Mouse (Mus musculus) CD8-positive naive resting alpha-beta T cell, adult 2 months (primary cell): ENCODE data around the gene Dpp8.
A peak's percentile ranks its signal among the peaks of the same experiment; 100 is the strongest.
"Not testable (repeated sequence)": the region's sequence is repeated elsewhere in the genome, so short reads cannot be mapped to it uniquely, and the experiment has no call there.

ENCODE experiments used
- DNase-seq, 2 experiments: peaks; one replicate each; pipeline ENCODE4 v3.0.0; 2022; ENCODE audit warnings: low read depth in 2 of 2, low spot score in 2 of 2

Gene Dpp8

GRCm38 (mm10) chr9:65032269-65033108 lies at the start of gene Dpp8:
Gene Dpp8 (plus strand): TSS chr9:65032414.
- DNase-seq: peak; percentile 89 to 92

DNA sequence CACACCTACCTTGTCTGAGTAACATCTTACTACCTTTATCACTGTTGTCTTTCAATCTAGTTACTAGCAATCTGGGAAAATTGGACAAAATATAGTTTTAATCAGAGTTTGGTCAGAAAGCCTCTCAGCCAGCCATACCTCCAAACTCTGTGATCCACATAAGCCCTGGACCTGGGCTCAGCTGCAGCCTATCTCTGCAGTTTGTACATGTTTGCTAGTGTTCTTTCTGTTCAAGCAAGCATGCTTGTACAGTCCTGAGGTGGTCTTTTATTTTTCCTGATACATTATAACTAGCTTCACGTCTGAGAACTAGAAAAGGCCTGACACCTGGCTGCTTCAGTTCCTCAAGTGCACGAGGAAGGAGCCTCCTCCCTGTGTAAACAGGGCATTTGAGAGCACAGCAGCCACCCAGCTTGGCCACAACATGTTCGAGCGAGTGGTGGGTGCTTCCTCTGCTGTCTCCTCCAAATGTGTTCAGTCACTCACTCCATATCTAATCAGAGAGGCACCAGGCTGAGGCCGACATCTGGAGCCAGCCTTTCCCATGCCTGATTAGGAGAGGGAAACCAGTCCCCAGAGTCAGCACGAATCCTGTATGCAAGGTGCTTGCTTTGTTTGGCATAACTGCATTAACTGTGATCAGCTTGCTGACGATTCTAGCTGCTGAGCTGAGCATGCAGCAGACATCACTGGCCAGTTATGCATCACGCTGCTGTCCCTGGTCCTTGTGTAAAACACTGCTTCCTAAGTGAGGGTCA lies 47.0 kb upstream of the Dpp8 start:
- DNase-seq: no peak

GRCm38 (mm10) chr9:64985807-64986206 lies 46.4 kb upstream of the Dpp8 start:
- DNase-seq: no peak

DNA sequence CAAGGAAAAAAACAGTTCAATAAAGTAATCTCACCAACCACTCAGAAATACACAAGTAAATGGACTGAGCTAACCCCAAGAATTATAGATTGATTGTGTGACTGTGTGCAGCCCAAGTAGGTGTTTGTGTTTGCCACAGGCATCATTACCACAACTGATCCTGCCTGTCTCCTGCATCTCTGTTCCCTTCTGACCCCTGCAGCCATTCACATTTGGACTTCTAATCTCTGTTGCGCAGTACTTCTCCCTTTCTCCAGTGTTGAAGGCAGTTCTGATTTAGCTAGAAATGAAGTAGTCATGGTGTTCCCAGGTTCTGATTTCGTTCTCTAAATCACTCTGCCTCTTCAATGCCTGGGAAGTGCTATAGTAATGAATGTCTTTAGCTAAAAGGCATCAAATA lies 44.6 kb upstream of the Dpp8 start:
- DNase-seq: no peak

DNA sequence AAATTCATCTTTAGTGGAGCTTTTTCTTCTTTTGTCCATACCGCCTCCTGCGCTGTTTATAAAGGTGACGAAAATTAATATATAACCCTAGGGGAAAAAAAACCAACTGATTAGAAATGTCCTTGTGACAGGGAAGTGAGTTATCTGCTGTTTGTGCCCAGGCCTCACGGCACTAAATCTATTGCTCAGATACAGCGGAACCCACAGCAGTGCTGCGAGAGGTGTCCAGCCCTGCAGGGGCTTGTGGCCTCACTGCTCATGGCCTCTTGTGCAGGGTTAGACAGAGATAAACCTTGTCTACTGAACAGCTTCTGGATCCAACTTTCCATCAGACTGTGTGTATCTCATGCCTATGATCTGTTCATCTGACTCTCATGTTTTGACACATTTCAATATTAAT lies 43.8 kb upstream of the Dpp8 start:
- DNase-seq: no peak

GRCm38 (mm10) chr9:64990291-64990690 lies 41.9 kb upstream of the Dpp8 start:
- DNase-seq: no peak

- DNase-seq: not testable (repeated sequence)
Observed at GRCm38 (mm10) chr9:64995464-64995863, 36.8 kb upstream of the Dpp8 start.

- DNase-seq: no peak
Observed at GRCm38 (mm10) chr9:65001481-65001880, 30.7 kb upstream of the Dpp8 start.

DNA sequence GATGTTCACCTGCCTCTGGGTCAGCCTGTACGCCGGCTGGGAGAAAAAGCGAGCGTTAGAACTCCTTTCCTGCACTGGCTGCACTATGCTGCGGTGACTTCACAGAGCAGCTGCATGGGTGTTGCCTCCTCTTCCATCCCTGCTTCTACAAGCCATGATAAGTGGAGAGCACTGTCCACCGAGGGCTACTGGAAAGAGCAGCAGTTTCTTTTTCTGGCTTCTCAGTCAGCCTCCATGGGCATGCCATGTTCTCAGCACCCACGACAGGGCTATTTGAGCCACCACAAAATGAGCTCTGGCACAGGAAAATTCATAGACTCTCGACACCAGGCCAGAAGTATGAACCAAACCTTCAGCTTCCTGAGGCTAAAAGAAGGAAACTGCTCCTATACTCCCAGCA lies 26.5 kb upstream of the Dpp8 start:
- no peak for DNase-seq

DNA sequence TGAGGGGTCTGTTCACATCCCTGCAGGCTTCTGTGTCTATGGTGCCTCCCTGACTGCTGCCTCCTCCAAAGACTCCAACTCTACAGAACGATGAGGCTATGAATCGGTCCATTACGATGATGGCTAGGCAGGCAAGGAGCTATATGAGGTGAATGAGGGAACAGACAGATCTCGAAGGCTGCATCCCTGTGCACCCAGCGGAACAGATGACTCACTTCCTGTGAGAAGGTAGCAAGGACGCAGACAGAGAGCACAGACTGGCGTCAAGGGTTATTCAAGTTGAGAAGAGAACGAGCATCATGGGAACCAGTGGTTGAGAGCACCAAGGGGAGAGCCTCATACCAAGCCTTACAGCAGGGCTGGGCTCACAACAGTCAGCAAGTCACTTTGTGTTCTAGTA lies 21.6 kb upstream of the Dpp8 start:
- peak; percentile 6 to 38 for DNase-seq

GRCm38 (mm10) chr9:65011304-65011703 lies 20.9 kb upstream of the Dpp8 start:
- DNase-seq: no peak

- no peak for DNase-seq
Observed at GRCm38 (mm10) chr9:65015461-65016222, 16.6 kb upstream of the Dpp8 start.

DNA sequence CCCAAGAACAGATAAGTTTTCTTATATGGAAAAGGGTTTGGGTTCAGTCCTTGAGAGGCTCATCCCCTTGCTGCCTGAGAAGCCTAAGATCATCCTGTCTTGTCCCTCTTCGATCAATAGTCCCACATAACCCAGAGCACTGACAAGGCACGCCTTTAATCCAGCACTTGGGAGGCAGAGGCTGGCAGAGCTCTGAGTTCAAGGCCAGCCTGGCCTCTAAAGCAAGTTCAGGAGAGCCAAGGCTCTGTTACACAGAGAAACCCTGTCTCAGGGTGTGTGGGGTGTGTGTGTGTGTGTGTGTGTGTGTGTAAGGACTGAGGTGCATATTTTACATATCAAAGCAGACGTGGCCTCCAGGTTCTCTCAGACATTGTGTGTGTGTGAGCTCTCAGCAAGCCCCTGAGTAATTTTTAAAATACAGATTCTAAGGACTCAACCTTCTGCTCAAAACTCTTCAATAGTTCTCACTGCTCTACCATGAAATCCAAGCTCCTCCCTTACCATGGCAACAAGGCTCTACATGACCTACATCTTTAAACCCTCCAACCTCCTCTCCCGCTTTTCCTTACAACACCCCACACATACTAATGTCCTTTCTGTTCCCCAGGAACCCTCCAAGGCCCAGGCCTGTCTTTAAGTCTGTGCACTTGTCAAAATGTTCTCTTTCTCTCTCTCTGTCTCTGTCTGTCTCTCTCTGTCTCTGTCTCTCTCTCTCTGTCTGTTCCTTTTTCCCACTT lies 15.8 kb upstream of the Dpp8 start:
- no peak for DNase-seq

DNA sequence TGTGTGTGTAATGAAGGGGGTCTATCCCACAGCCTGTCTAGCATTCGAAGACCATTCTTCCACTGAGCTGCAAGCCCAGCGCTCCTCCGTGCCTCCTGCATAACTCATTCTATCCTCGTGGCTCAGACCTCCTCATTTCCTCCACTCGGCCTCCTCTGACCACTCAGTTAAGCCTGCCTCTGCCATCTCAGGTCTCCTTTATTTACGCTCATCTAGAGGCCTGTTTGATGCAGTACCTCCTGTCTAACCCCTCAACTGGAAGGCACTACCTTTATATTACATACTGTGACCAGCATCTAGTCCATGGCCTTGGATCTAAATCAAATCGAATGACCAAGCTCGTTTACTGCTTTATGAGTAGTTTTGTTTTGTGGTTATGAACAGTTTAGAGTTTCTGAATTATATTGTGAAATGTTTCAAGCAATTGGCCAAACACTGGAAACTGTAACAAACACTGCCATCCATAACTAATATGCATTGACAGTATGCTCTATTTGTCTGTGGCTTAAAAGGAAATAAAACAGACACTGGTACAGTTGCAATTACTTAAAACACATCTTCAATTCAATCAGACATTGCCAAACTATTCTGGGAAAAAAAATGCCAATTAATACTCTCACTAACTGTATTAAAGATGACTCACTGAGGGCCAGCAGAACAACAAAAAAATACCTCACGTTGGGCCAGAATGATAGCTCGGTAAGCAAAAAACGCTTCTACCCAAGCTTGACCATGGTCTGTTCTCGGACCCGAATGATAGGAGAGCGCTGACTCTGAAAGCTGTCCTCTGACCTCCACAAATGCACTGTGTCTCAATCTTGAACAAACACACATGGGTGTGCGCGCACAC lies 15.0 kb upstream of the Dpp8 start:
- no peak for DNase-seq

DNA sequence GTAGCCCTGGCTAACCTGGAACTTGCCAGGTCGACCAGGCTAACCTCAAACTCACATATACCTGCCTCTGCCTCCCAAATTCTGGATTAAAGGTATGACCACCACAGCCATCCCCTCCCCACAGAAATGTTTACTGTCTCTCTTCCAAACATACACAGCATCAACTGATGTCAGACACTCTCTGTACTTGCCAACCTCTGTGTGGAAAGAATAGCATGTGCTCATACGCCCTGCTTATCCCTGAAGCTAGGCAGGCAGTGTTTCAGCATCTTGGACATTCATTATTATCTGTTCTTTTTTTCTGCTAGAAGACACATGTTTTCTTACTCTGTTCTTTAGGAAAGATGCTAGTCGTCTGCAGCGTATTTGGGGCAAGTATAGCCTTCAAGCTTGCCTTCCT lies 14.3 kb upstream of the Dpp8 start:
- no peak for DNase-seq

DNA sequence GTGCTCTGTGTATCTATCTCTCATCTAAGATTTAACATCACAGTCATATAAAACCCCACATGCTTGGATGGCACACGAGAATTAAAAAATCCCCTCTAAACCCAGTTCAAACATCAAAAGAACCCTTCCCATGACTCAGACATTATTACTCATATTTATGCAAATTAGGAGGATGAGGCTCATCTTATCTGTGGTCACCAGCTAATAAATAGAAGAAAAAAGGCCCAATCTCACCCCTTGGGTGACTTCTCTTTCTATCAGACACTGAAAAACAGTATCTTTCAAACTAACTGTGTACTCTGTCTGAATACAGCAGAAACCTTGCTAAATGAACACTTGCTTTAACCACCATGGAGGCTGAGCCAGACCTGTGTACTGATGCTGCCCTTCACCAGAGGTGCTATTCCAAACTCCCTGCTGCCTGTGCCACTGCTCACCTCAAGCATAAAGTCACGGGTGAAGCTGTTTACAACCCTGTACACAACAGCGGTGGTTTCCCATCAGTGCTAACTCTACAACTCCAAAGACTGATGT lies 13.6 kb upstream of the Dpp8 start:
- no peak for DNase-seq

DNA sequence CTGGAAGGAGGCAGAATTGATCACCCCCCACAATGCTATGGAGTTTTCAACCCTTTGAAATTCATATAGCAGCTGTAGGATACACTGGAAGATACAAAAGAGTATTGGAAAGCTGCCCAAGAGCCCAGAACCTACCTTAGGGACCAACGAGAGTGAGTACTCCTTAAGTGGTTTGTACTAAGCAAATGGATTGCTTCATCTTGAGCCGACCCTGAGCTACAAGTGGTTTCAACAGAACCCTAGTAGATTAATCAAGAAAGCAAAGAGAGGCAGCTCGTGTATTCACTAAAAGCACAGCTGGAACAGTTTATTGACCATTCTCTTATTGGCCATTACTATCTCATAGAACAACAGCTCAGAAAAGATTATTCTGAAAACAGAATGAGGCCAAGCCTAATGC lies 13.1 kb upstream of the Dpp8 start:
- no peak for DNase-seq

- DNase-seq: no peak
Observed at GRCm38 (mm10) chr9:65020128-65020527, 12.1 kb upstream of the Dpp8 start.

DNA sequence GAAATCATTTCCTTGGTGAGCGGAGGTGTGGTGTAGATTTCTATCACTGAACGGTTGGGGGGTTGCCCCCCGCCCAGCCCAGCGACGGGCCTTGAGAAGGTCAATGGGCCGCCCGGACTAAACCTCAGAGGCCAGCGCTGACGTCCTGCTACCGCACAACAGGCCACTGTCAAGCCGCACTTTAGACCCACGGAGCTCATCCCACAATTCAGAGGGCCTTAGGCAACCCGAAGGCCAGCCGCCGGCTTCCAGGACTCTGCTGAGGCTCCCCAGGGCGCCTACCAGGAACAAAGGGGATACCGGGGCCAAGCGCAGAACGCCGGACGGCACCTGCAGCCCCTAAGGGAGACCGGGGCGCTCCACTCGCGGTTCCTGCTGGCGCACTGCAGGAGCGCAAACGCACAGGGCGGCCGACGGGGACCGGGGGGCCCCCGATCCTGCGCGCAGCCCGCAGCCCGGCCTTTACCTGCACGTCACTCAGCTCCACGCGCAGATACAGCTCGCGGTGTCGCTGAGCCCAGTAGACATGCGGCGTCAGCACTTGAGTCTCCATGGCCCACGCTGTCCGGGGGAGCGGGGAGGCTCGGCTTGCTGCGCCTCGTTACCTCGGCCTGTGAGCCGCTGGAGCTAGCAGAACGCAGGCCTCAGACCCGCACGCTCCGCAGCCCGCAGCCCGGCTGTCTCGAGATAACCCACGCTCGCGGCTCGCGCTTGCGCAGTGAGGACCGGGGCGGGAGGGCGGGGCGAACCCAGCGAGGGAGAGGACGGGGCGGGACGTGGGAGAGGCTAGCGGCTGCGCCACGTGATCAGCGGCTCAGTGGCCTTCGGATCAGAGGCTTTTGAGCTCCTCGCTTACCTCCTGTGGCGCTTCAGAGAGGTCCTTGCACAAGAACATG lies 11.0 kb upstream of the Dpp8 start, which contains the start of gene Hacd3:
Hacd3 (minus strand) TSS at position 703 of the 896 bp plus-strand sequence.
- DNase-seq: peak in 1 of 2 experiments; percentile 75
